Mouse (Mus musculus) adrenal gland, postnatal 36 days (tissue): ENCODE measurements at regions not wholly inside any gene's neighbourhood (a gene's known extent, or its start where the extent isn't known, plus 50 kb on each side); places are given as distances from the start of the nearest gene placed in this dataset.

Experiments
- DNase-seq, 2 experiments: peaks; one replicate each; pipeline ENCODE4 v3.0.0; 2021; ENCODE audit warnings: mixed read lengths in 1 of 2

- DNase-seq: no peak
These were observed 58.8 kb upstream of the Fut8 start for GRCm38 (mm10) chr12:77179138-77179537.

DNA sequence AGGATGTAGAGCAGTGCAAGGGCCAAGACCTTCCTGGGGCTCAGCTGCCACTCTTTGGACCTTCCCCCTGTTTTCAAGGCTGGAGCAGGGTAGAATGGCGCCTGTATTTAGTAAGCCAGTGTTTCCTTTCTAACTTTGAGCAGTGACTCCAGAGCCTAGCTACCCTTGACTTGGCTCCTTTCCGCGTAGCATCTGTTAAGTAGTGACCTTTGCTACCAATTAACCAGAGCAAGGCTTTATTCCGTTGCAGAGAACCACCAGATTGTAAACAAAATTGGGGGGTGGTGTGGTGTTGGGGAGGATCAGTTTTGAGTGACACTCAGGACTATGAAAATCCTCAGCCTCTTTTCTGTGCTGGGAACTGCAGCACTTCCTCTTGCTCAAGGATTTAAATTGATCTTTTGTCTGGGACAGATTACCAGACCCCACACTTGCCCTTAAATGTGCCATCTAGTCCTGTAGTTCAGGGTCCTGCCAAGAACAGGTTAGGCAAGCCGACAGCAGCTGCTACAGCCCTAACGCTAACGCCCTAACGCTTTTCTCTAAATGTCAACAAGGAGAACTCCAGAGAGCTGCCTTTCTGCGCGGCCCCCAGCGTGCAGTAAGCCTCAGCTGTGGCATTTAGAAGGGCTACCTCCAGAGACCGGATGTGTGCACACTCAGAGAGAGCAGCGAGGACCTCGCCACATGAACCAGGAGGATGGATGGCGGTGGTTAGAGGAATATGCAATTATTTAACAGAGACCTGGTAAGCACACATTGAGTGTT lies 59.9 kb upstream of the Fut8 start:
- DNase-seq: peak; percentile 15 to 28

GRCm38 (mm10) chr12:77177303-77177702 lies 60.6 kb upstream of the Fut8 start:
- DNase-seq: no peak

GRCm38 (mm10) chr12:77174032-77174431 lies 63.9 kb upstream of the Fut8 start:
- no peak for DNase-seq

- DNase-seq: no peak
These were observed 65.4 kb upstream of the Fut8 start for GRCm38 (mm10) chr12:77172540-77172939.

GRCm38 (mm10) chr12:77170257-77170656 lies 67.7 kb upstream of the Fut8 start:
- DNase-seq: no peak

DNA sequence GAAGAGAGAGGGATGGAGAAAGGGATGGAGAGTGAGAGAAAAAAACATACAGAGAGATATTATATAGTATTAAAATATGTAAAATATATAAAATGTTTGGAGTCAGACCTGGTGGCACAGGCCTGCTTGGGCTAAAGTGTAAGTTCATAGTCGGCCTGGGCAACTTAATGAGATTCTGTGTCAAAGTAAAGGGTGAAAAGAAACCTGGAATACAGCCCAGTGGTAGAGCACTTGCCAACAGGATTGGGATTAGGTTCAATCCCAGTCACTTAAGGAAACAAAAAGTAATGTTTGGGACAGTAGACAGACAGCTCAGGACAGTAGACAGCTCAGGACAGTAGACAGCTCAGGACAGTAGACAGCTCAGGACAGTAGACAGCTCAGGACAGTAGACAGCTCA lies 69.6 kb upstream of the Fut8 start:
- DNase-seq: no peak

DNA sequence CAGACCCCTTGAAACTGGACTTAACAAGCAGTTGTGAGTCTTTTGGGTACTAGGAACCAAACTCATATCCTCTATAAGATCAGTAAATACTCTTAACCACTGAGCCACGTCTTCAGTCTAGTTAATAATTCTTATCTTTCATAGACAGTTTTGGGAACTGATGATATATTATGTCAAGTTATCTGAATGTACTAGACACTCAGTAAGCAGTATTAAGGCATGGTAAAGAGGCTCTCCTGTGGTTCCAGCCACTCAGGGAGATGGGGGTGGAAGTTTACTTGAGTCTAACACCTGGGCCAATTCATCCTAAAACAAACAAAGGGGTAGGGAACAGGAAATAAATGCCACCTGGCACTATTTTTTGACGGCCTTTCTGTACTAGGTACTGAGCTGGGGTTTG lies 81.2 kb upstream of the Fut8 start:
- DNase-seq: no peak

DNA sequence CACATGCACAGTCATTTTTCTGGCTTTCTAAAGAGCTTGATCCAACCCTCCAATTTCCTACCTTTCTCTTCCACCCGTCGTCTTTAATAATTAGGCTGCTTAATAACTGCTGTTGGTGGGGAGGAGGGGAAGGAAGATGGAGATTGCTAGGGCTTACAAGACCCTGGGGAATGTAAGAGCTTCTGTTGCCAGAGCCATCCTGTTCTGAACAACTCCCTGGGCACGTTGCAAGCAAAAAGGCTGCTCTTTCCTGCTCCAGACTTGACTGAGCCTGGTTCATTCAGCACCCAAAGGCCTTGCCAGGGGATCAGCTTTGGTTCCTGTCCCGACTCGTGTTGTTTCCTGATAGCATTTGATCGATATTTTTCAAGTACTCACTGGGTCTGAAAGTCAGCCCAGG lies 82.3 kb upstream of the Fut8 start:
- no peak for DNase-seq

- no peak for DNase-seq
These were observed 86.5 kb upstream of the Fut8 start for GRCm38 (mm10) chr12:77151471-77151870.

- DNase-seq: no peak
These were observed 88.1 kb upstream of the Fut8 start for GRCm38 (mm10) chr12:77149835-77150234.

- DNase-seq: no peak
These were observed 89.8 kb upstream of the Fut8 start for GRCm38 (mm10) chr12:77148146-77148545.

DNA sequence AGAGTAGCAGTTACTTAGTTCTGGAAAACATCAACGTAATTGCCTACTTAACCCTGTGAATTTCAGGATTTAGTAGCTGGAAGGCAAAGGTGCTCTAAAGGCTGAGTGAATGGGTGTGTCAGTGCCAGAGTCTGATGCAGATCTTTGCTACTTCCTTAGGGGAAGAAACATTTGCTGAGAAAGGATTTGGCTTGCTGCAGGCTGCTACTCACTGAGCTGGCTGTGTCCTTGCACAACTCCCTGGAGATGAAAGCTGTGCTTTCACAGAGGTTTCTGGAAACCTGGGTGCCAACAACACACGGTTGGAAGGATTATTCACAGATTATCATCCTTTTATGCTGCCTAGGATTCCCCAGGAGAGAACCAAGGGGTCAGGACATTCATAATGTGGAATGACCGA lies 94.0 kb upstream of the Fut8 start:
- DNase-seq: peak; percentile 7 to 36

- no peak for DNase-seq
These were observed 94.4 kb upstream of the Fut8 start for GRCm38 (mm10) chr12:77143521-77143920.

DNA sequence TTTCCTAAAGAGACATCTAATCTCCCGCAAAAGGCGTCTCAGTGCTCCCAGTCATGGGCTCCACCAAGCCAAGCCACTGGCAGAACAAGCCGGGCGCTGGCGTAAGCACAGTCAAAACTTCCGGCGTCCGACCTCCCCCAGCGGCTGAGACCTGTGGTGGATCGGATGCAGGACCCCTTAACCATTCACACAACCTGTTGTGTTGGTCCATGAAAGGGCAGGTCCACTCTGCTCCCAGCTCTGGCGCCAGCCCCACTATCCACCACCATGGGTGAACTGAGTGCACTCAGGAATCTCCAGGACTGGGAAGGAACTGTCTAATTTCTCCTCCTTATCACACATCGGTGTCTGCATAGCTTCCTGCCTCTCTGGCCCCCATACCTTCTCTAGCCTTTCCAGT lies 94.8 kb upstream of the Fut8 start:
- DNase-seq: no peak

GRCm38 (mm10) chr12:77142224-77142623 lies 95.7 kb upstream of the Fut8 start:
- no peak for DNase-seq

GRCm38 (mm10) chr12:77141260-77142201 lies 96.4 kb upstream of the Fut8 start:
- no peak for DNase-seq

DNA sequence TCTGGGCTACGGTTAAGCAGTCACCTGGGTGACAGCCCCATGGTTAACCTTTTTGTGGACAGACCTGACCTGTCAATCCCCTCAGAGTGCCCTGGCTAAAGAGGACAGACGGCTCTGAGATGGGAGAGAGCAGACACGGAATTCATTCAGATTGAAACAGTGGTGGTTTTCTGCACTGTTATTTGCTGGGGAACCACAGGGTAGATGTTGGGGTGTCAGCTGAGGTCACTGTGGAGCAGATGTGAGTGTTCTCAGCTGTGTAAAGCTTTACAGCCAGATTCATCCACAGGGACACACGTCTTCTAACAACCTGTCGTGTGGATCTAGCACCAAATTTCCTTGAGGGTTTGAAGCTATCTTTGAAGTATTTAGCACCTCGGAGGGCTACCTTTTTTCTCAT lies 97.3 kb upstream of the Fut8 start:
- no peak for DNase-seq

GRCm38 (mm10) chr12:77140141-77140540 lies 97.8 kb upstream of the Fut8 start:
- DNase-seq: peak in 1 of 2 experiments; percentile 1

DNA sequence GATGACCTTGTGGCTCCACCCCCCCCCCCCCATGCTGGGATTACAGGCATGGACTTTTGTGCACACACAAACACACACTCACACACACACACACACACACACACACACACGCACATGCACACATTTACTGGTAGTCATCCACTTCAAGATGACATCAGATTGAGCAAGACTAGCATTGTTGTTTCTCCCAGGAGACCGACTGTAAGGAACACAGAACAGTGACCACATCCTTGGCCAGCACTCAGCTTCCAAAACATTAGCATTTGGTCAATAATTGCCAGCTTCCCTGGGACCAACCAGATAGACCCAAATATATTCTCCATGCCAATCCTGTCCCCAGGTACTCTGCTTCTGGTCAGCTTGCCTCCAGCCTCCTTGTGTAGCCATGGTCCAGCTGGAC lies 98.2 kb upstream of the Fut8 start:
- no peak for DNase-seq

GRCm38 (mm10) chr12:77138506-77139201 lies 99.3 kb upstream of the Fut8 start:
- no peak for DNase-seq

DNA sequence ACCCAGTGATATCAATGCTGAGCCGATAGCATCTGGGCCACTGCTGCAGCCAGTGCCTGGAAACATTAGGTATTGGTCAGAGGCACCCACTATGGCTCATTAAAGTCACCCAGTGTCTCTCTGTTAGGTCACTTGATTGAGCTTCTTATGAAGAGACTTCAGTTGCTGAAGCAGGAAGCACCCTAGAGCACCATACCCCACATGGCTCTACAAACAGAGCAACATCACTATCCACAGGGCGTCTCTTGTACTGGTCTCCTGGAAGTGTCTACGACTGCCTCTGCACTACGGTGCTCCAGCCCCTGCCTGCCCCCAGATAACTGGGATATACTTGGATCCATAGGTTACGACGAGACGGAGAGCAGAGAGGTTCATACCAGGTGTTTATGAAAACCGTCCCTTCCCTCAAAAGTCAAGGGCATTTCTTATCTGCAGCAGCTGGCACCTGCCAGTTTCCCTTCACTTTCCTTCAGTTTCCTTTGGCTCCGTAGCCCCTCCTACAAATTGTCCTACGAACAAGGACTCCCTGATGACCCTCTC lies 100.6 kb upstream of the Fut8 start:
- DNase-seq: no peak

DNA sequence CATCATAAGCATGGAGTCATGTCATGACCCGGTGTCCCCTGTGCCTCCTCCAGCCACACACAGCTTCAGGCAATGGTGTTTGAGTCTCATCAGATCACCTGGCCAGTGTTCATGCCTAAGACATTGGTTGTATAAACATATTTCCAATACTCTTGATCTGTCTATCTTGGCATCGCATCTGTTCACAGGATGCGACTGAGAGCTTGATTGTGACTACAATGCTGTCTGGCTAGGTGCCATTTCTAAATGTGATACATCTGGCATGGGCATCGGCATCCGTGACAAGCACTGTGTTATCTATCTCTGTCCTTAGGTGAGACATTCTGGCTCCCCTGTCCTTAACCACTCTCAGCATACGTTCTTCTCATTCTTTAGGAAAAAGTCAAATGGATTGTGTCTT lies 102.3 kb upstream of the Fut8 start:
- DNase-seq: no peak
